Mouse (Mus musculus): ENCODE data around the gene Dnaja3.
A peak's percentile ranks its signal among the peaks of the same experiment; 100 is the strongest.

Dnaja3 gene

DNA sequence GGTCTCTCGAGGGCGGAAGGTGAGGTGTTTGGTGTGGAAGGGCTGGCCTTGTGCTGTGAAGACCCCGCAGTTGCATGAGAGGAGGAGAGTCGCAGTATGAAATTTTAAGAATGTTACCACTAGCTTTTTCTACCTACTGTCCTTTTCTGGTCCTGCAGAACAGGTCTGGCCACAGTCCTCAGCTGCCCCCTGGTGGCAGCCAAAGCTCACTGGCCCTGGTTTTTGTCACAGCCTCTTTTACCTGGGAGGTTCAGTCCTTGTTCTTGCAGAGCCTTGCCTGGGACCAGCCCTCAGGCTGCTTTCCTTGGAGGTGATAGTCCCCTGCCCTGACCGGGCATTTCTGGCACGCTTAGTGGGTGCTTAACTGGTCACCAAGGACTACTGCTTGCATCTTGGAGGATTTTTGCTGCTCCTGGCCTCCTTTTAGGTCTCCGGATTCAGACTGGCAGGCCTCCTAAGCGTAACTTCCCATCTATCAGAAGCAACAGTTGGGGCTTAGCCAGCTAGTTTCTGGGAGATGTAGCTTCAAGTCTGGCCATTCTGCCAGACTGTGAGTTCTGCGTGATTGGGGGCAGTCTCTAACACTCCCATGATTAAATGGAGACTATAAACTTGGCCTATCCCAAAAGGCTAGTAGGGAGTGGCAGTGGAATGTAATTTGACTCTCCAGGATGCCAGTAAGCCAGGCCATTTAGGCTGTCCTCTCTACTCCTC is 31.8 kb upstream of the Dnaja3 start:
- peak; percentile 90 to 91 for DNase-seq

DNA sequence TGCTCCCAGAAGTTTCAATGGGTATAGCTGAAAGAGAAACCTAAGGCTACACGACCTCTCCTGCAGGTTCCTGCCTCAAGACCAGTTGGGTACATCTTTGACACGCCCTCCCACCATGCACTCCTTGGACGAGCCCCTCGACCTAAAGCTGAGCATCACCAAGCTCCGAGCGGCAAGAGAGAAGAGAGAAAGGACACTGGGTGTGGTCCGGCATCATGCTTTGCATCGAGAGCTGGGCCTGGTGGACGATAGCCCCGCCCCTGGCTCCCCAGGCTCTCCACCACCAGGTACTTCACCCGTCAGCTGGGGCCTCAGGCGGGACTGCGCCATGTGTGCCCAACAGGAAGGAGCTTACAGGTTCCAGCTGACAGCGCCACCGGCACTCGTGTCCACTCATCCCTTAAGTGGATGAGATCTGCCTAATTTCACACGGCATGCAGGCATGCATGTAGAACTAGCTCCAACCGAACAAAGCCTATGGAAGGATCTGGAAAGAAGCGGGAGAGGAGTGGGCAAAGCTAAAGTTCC is 31.2 kb upstream of the Dnaja3 start:
- DNase-seq, result no peak

DNA sequence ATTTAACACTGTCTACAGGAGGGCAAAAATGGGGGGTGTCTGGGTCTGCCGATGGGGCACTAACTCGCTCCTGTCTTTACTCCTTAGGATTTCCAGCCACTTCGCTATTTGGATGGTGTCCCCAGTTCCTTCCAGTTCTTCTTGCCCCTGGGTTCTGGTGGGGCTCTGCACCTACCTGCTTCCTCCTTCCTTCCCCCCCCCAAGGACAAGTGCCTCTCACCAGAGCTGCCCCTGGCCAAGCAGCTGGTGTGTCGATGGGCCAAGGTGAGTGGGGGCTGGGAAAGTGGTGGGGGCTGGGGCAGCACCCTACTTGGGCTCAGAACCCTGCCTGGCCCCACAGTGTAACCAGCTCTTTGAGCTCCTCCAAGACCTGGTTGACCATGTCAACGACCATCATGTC is 28.6 kb upstream of the Dnaja3 start:
- DNase-seq, result no peak

DNA sequence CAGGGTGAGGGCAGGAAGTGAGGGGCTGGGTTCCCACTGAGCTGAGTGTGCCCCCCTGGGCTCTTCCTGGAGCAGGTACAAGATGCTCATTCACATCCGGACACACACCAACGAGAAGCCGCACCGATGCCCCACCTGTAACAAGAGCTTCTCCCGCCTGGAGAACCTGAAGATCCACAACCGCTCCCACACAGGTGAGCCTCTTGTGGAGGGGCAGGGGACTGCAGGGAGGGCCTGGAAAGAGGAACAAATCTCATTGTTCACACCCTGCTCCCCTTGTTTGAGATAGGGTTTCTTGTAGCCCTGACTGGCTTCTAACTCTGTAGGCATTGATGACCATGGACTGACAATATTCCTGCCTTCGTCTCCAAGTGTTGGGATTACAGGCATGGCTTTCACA is 28.1 kb upstream of the Dnaja3 start:
- no peak for DNase-seq

DNA sequence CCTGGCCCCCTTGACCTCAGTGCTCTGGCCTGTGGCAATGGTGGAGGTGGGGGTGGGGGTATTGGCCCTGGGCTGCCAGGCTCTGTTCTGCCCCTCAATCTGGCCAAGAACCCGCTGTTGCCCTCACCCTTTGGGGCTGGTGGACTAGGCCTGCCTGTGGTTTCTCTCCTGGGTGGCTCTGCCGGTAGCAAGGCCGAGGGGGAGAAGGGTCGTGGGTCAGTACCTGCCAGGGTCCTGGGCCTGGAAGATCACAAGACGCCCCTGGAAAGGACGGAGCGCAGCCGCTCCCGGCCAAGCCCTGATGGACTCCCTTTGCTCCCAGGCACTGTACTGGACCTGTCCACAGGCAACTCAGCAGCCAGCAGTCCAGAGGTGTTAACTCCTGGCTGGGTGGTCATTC is 26.1 kb upstream of the Dnaja3 start:
- no peak for DNase-seq

DNA sequence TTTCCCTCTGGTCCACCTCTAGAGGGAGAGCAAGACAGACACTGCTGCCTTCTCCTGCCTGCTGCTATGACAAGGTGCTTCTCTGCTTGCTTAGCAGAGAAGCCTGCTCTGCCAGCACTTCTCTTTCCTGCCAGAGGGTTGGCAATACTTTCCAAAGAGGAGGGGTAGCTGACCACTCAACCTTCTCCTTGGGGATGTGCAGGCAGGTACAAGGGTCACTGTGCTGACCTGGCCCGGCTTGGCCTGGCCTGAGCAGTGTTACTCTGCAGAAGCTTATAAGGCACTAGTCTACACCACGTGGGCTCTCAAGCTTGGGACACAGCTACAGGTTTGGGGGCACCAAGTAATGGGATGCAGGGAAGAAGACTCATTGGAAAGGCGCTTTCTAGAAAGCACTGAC is 25.1 kb upstream of the Dnaja3 start:
- no peak for DNase-seq

DNA sequence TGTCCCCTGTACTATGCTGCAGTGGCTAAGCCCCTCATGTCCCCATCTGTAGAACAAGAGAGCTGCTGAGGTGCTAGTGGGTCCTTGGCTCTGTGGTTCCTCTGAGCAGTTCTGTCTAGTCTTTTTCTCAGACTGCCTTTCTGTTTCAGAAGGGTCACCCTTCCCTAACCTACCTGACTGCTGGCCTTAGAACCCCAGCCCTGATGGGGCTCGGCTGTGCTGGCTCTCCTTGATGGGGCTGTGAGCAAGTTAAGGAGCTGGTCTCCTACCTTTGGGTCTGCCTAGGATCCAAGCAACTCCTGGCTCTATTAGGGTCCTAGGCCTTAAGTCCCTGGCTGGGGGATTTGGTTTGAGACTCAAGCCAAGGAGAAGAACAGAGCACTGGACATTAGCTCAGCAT is 24.5 kb upstream of the Dnaja3 start:
- no peak for DNase-seq

DNA sequence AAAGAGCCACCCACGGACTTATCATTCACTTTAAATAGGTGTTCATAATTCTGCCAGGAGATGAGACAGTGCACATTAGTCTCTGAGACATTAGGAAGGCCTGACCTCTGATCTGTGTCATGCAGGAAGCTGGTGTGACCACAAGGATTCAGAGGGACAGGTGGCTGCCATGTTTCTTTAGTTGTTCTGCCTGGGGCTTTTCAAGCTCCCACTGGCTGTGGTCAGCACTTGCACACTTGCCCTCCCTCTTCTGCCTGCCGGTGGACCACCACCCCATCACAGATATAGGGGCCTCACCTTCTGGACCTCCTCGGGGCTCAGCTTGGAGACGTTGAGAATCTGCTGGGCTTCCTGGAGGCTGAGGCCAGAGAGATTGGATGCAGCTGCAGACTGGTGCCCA is 23.0 kb upstream of the Dnaja3 start:
- no peak for DNase-seq

DNA sequence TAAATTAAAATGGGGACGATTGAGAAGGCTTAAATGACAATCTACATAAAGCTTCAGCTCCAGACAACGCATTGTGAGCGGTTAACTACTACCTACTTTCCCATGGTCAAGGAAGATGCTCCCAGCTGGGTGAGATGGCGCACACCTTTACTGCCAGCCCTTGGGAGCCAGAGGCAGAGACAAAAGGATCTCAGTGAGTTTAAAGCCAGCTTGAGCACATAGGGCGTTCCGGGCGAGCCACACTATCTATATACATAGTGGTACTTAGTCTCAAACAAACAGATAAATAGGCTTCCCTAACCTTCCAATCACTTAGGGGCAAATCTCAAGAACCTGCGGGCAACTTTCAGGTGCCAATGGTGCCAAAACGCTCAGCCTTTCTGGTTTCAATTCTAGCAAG is 15.7 kb upstream of the Dnaja3 start:
- no peak for DNase-seq

DNA sequence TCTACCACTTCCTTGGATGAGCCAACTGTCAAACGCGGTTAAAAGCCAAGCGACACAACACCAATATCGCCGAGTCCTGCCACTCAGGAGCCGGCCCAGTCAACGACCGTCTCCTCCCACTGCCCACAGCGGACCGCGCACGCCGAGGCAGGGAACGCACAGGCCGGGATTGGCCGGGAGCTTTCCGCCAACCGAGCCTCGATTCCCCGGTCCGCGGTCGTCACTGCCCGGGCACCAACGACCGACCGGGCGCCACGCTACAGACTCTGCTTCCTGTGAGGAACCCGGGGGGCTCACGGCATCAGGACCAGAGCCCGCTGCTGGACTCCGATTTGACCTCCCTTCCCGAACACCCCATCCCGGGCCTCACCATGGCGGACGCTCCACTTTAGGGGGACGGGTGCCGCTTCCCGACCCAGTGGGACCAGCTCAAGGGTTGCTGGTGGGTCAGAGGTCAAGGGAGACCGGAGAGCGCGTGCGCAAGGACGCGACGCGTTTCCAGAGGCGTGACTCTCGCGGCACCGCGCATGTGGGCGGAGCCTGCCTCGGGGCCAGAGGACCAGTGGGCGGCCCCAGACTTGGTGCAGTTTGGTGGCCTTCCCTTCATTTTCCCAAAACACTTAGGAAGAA is 15.2 kb upstream of the Dnaja3 start, which contains the start of gene Pam16:
Gene Pam16 (minus strand): TSS at position 508 of the 630 bp plus-strand sequence.
- peak; percentile 87 to 89 for DNase-seq

DNA sequence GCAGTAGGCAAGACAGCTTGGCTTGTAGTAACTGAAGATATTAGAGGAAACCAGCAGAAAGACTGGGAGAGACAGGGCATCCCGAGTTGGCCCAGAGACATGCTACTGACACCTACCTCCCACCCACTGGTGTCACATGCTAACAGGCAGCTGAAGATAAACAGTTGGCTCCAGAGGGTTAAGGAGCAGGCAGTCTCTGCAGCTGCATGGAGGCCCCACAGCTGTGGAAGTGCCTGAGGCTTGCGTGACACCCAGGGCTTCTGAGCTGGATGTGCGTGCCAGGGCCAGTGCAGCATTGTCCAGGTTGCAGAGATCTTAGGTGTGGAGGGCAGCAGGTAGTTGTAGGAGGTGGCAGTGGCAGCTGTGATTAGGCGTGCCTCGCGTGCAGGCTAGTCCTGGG is 12.7 kb upstream of the Dnaja3 start:
- no peak for DNase-seq

DNA sequence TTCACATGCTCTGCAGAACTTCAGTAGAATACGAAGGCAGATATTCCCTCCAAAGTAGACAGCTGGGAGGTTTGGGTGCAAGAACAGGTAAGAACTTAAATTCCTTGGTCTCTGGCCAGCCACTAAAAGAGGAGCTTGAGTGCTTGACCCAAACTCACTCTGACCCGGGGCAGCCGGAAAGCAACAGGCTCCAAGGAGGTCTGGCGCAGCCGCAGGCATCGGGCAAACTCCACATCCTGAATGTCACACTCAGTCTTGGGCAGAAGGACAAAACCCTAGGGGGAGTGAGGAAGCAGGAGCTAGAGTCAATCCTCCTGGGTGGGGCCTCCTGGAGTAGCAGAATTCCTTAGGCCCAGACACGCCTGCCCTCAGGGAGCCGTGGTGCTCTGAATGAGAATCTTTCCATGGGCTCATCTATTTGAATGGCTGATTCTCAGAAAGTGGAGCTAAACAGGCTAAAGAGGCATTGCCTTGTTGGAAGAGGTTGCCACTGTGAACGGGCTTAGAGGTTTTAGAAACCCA is 10.8 kb upstream of the Dnaja3 start:
- DNase-seq, result no peak

DNA sequence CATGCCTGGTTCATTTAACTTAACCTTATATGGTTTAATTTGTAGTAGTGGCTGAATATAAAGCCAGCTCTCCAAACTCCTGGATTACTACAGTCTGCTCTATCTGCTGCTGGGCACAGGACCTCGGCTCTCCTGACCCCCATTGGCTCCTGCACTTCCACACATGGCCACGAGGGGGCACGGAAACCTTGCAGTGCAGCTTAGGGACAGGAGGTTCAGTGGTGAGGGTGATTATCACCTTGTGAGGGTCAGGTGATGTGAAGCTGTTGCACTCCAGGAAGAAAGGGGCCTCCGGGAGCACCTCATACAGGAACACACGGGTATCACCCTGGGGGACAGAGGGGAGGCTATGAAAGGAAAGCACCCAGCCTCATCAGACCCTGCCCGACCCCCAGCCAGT is 9.8 kb upstream of the Dnaja3 start:
- peak; percentile 91 for DNase-seq

DNA sequence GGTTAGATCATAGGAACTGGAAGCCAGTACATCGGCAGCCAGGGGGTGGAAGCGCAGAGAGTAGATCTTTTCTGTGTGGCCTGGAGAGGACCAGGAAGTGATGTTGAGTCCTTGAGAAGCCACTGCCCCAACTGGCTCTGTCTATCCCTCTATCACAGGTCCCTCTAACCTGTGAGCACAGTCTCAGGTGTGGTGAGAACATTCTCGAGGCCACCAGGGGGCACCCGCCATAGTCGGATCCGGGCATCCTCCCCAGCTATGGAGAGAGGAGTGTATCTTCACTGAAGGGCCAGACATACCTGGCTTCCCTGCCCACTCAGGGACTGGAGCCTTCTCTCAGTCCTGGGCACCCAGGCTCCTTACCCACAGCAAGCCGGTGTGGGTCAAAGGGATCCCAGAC is 7.7 kb upstream of the Dnaja3 start:
- DNase-seq, result peak; percentile 21 to 29

DNA sequence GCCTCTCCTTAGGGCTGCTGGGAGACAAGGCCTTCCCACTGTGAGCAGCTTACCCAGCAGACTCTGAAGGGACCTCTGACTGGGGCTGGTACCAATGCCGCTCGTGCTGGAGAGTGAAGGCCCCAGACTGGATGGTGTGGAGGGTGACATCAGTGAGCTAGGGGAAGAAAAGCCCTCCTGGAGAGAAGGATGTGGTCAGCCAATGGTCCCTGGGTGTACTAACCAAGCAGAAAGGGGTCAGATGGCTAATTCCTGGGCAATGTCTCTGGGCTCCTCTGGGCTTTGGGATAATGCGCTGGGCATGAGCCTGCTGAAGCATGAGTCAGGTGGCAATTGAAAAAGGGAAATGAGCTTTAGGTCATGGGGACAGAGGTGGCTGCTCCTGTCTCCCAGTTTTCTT is 6.1 kb upstream of the Dnaja3 start:
- no peak for DNase-seq

DNA sequence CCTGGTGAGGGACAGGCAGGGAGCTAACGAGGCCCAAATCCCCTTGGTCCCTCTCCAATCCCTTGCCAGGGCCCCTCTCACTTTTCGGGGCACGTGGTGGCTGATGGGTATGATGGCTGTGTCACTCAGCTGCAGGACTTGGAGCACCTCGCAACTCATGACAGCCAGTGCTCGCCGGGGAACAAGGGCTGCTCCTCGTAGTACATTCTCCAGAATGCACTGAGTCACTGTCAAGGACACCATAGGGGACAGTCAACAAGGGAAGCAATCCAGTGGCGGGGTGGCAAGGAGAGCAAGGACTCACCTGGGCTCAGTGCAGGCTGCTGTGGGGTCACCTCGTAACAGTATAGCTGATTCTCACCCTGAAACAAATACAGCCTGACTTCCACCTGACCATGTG is 5.1 kb upstream of the Dnaja3 start:
- DNase-seq, result no peak

DNA sequence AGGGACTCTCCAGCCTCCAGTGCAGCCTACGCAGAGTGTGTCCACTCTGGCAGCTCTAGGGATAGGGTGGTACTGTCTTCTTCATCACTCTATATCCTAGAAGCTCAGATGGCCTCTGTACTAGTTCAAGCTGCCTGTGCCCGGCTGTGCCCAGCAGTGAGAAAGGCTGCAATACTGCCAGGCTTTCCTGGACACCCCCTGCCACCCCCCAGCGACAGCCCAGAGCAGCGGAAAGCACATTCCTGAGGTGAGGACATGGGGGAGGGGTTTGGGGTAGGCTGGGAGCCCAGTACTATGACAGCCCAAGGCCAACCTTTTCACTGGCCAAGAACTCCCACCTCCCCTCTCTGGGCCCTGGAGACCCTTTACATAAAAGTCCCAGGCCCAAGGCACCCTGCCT is 4.0 kb upstream of the Dnaja3 start:
- DNase-seq, result no peak

DNA sequence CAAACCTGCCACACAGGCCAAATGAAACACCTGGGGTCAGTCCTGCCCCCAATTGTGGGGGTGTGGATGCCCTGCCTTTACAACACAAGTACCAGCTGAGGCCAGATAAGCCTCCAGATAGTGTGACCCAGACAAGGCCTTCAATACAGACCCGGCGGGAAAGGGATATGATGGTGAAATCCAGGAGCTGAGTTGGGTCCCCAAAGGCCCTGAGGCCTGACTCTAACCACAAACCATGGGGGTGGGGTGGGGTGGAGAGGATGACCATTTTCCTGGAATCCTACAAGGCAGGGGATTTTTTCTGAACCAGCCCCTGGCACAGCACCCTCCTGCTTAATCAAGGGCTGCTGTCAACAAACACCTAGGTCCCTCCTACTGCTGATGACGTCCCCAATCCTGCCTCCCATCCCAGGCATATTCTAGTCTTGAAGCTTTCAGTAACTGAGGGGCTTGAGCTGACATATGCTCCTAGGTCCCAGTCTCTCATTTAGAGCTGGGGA is 848 bp upstream of the Dnaja3 start:
- no peak for DNase-seq

DNA sequence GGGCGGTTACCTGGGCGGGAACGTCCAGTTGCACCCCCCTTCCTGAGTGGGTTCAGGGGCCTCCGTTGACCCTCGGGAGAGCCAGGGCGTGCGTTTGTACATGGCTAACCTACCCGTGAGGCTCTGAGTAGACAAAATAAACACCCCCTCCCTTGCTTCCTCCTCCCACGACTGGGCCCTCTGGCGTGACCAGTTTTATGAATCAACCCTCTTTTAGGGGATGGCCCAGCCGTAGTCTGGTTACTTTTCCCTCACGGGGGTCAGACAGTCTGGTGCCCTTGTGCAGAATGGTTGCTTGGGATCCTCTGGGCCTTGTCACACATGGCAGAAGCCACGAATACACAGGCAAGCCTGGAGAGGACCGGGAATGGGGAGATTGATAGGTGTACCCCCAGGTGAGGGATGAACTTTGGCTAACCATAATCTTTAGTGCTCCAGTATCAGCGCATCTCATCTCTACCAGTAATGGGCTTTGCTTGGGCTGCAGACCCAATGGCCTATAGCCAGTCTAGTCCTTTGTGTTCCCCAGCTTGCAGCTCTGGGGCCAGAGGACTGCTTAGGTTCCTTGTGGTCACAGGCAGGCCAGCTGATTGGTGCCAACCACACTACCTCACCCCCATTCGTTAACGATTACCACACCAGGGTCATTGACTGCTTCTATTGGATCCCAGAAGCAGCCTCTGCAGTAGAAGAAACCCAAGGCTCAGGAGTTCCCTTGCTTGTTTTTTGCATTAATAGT is 647 bp downstream of the Dnaja3 start:
- peak; percentile 38 to 42 for DNase-seq

DNA sequence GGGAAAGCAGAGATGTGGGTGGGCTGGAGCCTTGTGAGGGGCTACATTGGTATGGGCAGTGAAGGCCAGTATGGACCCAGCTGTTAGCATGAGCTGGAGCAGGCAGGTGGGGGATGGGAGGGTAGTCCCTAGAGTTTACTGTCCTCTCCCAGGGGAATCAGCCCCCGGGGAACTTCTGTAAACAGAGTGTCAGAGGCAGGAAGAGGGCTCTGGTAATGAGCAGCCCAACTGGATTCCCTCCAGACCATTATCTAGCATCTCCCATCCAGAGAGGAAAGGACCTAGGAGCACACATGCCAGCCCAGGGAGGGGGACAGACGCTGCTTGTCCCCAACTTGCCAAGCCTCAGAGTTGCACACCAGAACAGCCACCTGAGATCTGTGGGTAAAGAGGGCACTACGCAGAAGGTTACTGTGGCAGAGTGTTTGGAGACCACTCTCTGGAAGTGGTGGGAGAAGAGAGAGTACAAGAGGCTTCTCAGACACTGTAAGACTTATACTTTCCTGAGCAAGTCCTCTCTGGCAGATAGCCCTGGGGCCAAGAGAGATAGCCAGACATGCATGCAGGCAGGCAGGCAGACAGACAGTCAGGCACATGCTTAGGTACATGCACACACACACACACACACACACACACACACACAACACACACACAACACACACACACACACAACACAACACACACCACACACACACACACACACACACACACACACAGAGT is 1.5 kb downstream of the Dnaja3 start:
- DNase-seq, result peak; percentile 52 to 54

DNA sequence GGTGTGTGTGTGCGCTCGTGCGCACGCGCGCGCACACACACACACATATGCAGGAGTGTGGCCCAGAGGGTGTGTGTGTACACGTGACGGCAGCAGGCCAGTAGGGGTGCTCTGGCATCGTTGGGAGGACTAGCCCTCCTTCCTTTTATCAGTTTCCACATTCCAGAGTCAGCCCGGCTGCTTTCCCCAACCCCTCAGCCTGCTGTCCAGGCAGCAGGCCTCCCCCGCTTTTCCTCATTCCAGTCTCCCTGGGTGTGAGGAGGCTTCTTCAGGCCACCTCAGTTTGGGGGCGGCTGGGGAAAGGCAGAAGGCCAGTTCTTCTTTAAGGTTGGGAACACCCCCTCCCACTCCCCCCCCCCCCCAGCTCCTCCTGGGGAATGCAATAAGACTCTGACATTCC is 2.4 kb downstream of the Dnaja3 start:
- no peak for DNase-seq

DNA sequence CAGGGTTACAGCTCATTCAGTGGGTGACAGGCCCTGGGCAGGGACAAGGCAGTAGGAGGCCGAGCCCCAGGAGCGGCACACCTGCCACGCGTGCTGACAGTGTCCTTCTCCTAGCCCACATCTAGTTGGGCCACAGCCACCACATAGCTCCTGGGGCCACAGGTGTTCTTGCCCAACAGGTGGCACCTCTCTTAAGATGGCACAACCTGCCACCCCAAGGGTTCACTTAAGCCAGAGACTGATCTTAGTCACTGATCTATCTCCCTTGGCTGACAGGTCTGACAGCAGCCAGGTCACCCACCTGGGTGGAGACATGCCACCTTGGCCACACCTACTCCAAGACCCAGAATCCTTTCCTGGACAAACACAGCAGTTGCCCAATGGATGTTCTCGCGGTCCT is 3.1 kb downstream of the Dnaja3 start:
- no peak for DNase-seq
